Mouse (Mus musculus): ENCODE measurements at regions not wholly inside any gene's neighbourhood (a gene's known extent, or its start where the extent isn't known, plus 50 kb on each side); places are given as distances from the start of the nearest gene placed in this dataset.

DNA sequence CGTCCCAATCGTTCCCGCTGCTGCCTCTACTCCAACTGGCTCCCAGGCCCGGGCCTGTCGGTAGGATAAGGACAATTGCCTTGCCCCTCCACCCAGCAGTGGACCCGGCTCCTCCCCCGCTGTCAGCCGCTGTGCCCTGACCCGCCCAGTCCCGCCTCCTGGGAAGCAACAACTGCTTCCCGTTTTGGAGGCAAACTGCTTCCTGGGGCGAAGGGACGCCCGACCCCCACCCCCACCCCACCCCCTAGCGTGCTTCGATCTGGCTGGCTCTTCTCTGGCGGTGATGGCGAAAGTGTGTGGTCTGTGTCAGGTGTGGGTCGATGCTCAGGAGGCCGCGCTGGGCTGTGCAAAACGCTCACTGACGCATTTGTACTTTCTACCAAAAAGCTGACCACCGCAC is 164.9 kb downstream of the Tm4sf1 start:
- H3K4me1 ChIP-seq (replicated peaks; ENCODE audit: control insufficient read depth, insufficient read depth, low read length) = no peaks in the 10 kb centered on the region
- no peak overlapping the region for H3K27ac ChIP-seq (ENCODE audit: low read depth, low read length)
- H3K9me3 ChIP-seq (ENCODE audit: control insufficient read depth, low read length) = no peaks in the 10 kb centered on the region
- H3K27me3 ChIP-seq (replicated peaks; ENCODE audit: control insufficient read depth, insufficient read depth, low read length) = no peaks in the 10 kb centered on the region
- WGBS = 16% methylated on average over 24 of the region's 24 CpGs
- peak overlapping the region; percentile 20 for H3K4me3 ChIP-seq (ENCODE audit: low read depth, low read length)
- DNase-seq (ENCODE audit: low spot score) = peak; percentile 45
- no peak overlapping the region for H3K9ac ChIP-seq (ENCODE audit: low read depth, low read length)
- H3K4me2 ChIP-seq = peak overlapping the region; percentile 52
- no peaks in the 10 kb centered on the region for H3K36me3 ChIP-seq (ENCODE audit: control insufficient read depth, insufficient read depth, low read length)
- peak; percentile 74 for ATAC-seq (replicated peaks; ENCODE audit: low FRiP score)

GRCm38 (mm10) chr3:57128606-57129005 is 173.2 kb downstream of the Tm4sf1 start:
- no peak for ATAC-seq (replicated peaks; ENCODE audit: low FRiP score)
- no peaks in the 10 kb centered on the region for H3K4me1 ChIP-seq (replicated peaks; ENCODE audit: control insufficient read depth, insufficient read depth, low read length)
- H3K9me3 ChIP-seq (ENCODE audit: control insufficient read depth, low read length) = no peaks in the 10 kb centered on the region
- 71% methylated on average over 2 of the region's 2 CpGs for WGBS
- H3K27ac ChIP-seq (ENCODE audit: low read depth, low read length) = no peak overlapping the region
- H3K36me3 ChIP-seq (ENCODE audit: control insufficient read depth, insufficient read depth, low read length) = no peaks in the 10 kb centered on the region
- no peak for DNase-seq (ENCODE audit: low spot score)
- H3K27me3 ChIP-seq (replicated peaks; ENCODE audit: control insufficient read depth, insufficient read depth, low read length) = no peaks in the 10 kb centered on the region
- H3K4me3 ChIP-seq (ENCODE audit: low read depth, low read length) = no peak overlapping the region
- H3K4me2 ChIP-seq = no peak overlapping the region
- H3K9ac ChIP-seq (ENCODE audit: low read depth, low read length) = no peak overlapping the region

GRCm38 (mm10) chr3:57125792-57126485 is 175.8 kb downstream of the Tm4sf1 start:
- Histone ChIP-seq H3K4me2 (no peak overlapping the region), H3K9ac (ENCODE audit: low read depth, low read length) (no peak overlapping the region), H3K27me3 (replicated peaks; ENCODE audit: control insufficient read depth, insufficient read depth, low read length) (no peaks in the 10 kb centered on the region), H3K36me3 (ENCODE audit: control insufficient read depth, insufficient read depth, low read length) (no peaks in the 10 kb centered on the region), H3K4me1 (replicated peaks; ENCODE audit: control insufficient read depth, insufficient read depth, low read length) (no peaks in the 10 kb centered on the region), H3K4me3 (ENCODE audit: low read depth, low read length) (no peak overlapping the region), H3K27ac (ENCODE audit: low read depth, low read length) (no peak overlapping the region), H3K9me3 (ENCODE audit: control insufficient read depth, low read length) (no peaks in the 10 kb centered on the region)
- no peak for DNase-seq (ENCODE audit: low spot score)
- 73% methylated on average over 4 of the region's 4 CpGs for WGBS
- no peak for ATAC-seq (replicated peaks; ENCODE audit: low FRiP score)

- Histone ChIP-seq H3K27ac (ENCODE audit: low read depth, low read length) (no peak overlapping the region), H3K4me2 (no peak overlapping the region), H3K4me1 (replicated peaks; ENCODE audit: control insufficient read depth, insufficient read depth, low read length) (no peaks in the 10 kb centered on the region), H3K4me3 (ENCODE audit: low read depth, low read length) (no peak overlapping the region), H3K27me3 (replicated peaks; ENCODE audit: control insufficient read depth, insufficient read depth, low read length) (no peaks in the 10 kb centered on the region), H3K9ac (ENCODE audit: low read depth, low read length) (no peak overlapping the region), H3K36me3 (ENCODE audit: control insufficient read depth, insufficient read depth, low read length) (no peaks in the 10 kb centered on the region), H3K9me3 (ENCODE audit: control insufficient read depth, low read length) (no peaks in the 10 kb centered on the region)
- DNase-seq (ENCODE audit: low spot score) (no peak), ATAC-seq (replicated peaks; ENCODE audit: low FRiP score) (no peak)
- WGBS = 91% methylated on average over 1 of the region's 1 CpGs
These were observed 183.8 kb downstream of the Tm4sf1 start for GRCm38 (mm10) chr3:57118016-57118415.

DNA sequence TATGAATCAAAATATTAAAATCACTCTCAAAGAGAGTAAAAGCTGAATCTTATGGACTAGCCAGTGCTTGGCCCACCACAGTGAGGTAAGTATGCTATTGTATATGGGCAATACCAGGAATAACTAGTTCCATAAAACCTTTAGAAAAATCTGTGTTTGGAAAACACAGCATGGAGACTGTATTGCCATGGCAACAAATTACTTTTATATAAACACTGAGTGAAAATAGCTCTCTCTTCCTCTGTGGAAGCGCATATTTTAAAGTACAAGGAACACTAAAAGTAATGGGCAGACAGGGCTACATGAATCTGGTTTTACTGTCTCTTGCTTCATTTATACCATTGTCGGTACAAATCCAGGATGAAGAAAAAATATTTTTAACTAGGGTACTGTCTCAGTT is 199.5 kb downstream of the Tm4sf1 start:
- 77% methylated on average over 2 of the region's 2 CpGs for WGBS
- Histone ChIP-seq H3K4me1 (replicated peaks; ENCODE audit: control insufficient read depth, insufficient read depth, low read length) (no peaks in the 10 kb centered on the region), H3K4me3 (ENCODE audit: low read depth, low read length) (no peak overlapping the region), H3K4me2 (no peak overlapping the region), H3K36me3 (ENCODE audit: control insufficient read depth, insufficient read depth, low read length) (no peaks in the 10 kb centered on the region), H3K9ac (ENCODE audit: low read depth, low read length) (no peak overlapping the region), H3K9me3 (ENCODE audit: control insufficient read depth, low read length) (no peaks in the 10 kb centered on the region), H3K27me3 (replicated peaks; ENCODE audit: control insufficient read depth, insufficient read depth, low read length) (no peaks in the 10 kb centered on the region), H3K27ac (ENCODE audit: low read depth, low read length) (no peak overlapping the region)
- ATAC-seq (replicated peaks; ENCODE audit: low FRiP score) = no peak
- DNase-seq (ENCODE audit: low spot score) = no peak

DNA sequence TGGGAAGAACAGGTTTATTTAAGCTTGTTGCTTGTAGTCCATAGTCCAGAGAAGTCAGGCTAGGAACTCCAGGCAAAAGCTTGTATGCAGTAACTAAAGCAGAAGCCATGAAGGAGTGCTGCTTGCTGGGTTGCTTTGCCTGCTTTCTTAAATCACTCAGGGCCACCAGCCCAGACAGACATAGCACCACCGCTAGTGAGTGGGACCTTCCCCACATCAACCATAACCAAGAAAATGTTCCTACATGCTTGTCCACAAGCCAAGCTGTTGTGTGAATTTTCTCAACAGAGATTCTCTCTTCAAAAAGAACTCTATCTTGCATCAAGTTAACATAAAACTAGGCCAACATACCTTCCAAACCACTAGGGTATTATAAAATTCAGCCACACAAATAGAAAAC is 201.3 kb downstream of the Tm4sf1 start:
- Histone ChIP-seq H3K9ac (ENCODE audit: low read depth, low read length) (no peak overlapping the region), H3K9me3 (ENCODE audit: control insufficient read depth, low read length) (no peaks in the 10 kb centered on the region), H3K36me3 (ENCODE audit: control insufficient read depth, insufficient read depth, low read length) (no peaks in the 10 kb centered on the region), H3K4me2 (no peak overlapping the region), H3K27me3 (replicated peaks; ENCODE audit: control insufficient read depth, insufficient read depth, low read length) (no peaks in the 10 kb centered on the region), H3K27ac (ENCODE audit: low read depth, low read length) (no peak overlapping the region), H3K4me1 (replicated peaks; ENCODE audit: control insufficient read depth, insufficient read depth, low read length) (no peaks in the 10 kb centered on the region), H3K4me3 (ENCODE audit: low read depth, low read length) (no peak overlapping the region)
- WGBS = 75% methylated on average over 1 of the region's 1 CpGs
- ATAC-seq (replicated peaks; ENCODE audit: low FRiP score) (no peak), DNase-seq (ENCODE audit: low spot score) (no peak)

DNA sequence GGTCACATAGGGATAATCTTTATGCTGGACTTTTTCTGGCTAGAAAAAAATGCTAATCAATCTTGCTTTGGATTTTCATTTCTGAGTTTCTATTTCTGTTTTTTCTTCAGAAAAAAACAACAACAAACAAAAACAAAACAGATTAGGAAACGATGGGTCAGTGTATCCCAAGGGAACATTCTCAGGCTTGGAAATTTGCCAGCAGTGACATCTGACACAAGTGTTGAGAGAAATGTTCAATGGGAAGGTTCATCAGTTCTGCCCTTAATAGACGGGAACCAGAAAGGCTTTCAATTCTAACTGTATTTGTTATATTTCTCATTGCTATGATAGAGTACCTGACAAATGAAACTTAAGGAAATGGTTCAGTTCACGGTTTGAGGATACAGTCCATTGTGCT is 206.9 kb downstream of the Tm4sf1 start:
- Histone ChIP-seq H3K27me3 (replicated peaks; ENCODE audit: control insufficient read depth, insufficient read depth, low read length) (no peaks in the 10 kb centered on the region), H3K9ac (ENCODE audit: low read depth, low read length) (no peak overlapping the region), H3K4me2 (no peak overlapping the region), H3K4me1 (replicated peaks; ENCODE audit: control insufficient read depth, insufficient read depth, low read length) (no peaks in the 10 kb centered on the region), H3K9me3 (ENCODE audit: control insufficient read depth, low read length) (no peaks in the 10 kb centered on the region), H3K36me3 (ENCODE audit: control insufficient read depth, insufficient read depth, low read length) (no peaks in the 10 kb centered on the region), H3K4me3 (ENCODE audit: low read depth, low read length) (no peak overlapping the region), H3K27ac (ENCODE audit: low read depth, low read length) (no peak overlapping the region)
- ATAC-seq (replicated peaks; ENCODE audit: low FRiP score) (no peak), DNase-seq (ENCODE audit: low spot score) (no peak)
- 79% methylated on average over 3 of the region's 3 CpGs for WGBS

DNA sequence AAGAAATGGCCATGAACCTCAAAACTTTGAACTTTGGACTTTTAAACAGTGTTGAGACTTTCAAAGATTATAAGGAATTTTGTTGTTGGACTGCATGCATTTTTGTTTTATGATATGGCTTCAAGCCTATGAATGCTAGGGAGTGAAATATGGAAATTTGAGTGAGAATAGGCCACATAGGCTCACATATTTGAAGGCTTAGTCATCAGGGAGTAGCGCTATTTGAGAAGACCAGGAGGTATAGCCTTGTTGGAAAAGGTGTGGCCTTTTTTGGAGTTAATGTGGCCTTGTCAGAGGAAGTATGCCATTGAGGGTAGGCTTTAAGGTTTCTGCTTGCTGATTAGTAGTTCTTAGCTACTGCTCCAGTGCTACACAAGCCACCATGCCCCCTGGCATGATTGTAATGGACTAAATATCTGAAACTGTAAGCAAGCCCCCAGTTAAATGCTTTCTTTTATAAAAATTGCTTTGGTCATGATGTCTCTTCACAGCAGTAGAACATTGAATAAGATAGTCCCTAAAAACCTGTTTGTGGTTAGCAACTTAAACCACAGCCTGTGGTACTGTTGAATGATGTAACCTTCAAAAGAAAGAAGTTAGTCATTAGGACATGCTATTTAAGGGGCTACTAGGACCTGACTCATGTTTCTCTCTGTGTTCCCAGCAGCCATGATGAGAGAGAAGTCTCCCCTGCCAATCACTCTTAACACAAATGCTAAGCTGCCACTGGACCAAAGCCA is 208.4 kb downstream of the Tm4sf1 start:
- Histone ChIP-seq H3K9ac (ENCODE audit: low read depth, low read length) (no peak overlapping the region), H3K4me1 (replicated peaks; ENCODE audit: control insufficient read depth, insufficient read depth, low read length) (no peaks in the 10 kb centered on the region), H3K27me3 (replicated peaks; ENCODE audit: control insufficient read depth, insufficient read depth, low read length) (no peaks in the 10 kb centered on the region), H3K4me3 (ENCODE audit: low read depth, low read length) (no peak overlapping the region), H3K36me3 (ENCODE audit: control insufficient read depth, insufficient read depth, low read length) (no peaks in the 10 kb centered on the region), H3K9me3 (ENCODE audit: control insufficient read depth, low read length) (no peaks in the 10 kb centered on the region), H3K4me2 (no peak overlapping the region), H3K27ac (ENCODE audit: low read depth, low read length) (no peak overlapping the region)
- ATAC-seq (replicated peaks; ENCODE audit: low FRiP score) (no peak), DNase-seq (ENCODE audit: low spot score) (no peak)
- 69% methylated on average over 1 of the region's 1 CpGs for WGBS

- Histone ChIP-seq H3K27me3 (replicated peaks; ENCODE audit: control insufficient read depth, insufficient read depth, low read length) (no peaks in the 10 kb centered on the region), H3K36me3 (ENCODE audit: control insufficient read depth, insufficient read depth, low read length) (no peaks in the 10 kb centered on the region), H3K9ac (ENCODE audit: low read depth, low read length) (no peak overlapping the region), H3K9me3 (ENCODE audit: control insufficient read depth, low read length) (no peaks in the 10 kb centered on the region), H3K4me1 (replicated peaks; ENCODE audit: control insufficient read depth, insufficient read depth, low read length) (no peaks in the 10 kb centered on the region), H3K4me3 (ENCODE audit: low read depth, low read length) (no peak overlapping the region), H3K27ac (ENCODE audit: low read depth, low read length) (no peak overlapping the region), H3K4me2 (no peak overlapping the region)
- ATAC-seq (replicated peaks; ENCODE audit: low FRiP score) (no peak), DNase-seq (ENCODE audit: low spot score) (no peak)
- WGBS = 91% methylated on average over 1 of the region's 1 CpGs
These were observed 227.3 kb downstream of the Tm4sf1 start for GRCm38 (mm10) chr3:57074516-57074915.
